Mouse (Mus musculus): ENCODE measurements around the gene Zmynd8.

The Zmynd8 gene
- long read RNA-seq, experiment 1, partial matches to known transcripts: 4 of 9 reads
- long read RNA-seq, experiment 1, other reads (novel, unspliced or antisense): 5 of 9 reads
- long read RNA-seq, experiment 2, partial matches to known transcripts: 5 of 14 reads
- long read RNA-seq, experiment 2, other reads (novel, unspliced or antisense): 8 of 14 reads

- intact Hi-C loops (cut with DNase I): loop anchor here (5.0 kb wide), 1 partner anchor 61 kb away; no protein-coding TSS in a partner anchor
Measured at GRCm38 (mm10) chr2:165898202-165899194, at the start of gene Zmynd8. TSS of gene Zmynd8 (minus strand) at chr2:165899016.

- intact Hi-C loops (cut with DNase I): no loop called here
Measured at GRCm38 (mm10) chr2:165948007-165948406, 49.2 kb upstream of the Zmynd8 start.

- intact Hi-C loops (cut with DNase I): no loop called here
Measured at GRCm38 (mm10) chr2:165946046-165946564, 47.3 kb upstream of the Zmynd8 start.

- intact Hi-C loops (cut with DNase I): no loop called here
Measured at GRCm38 (mm10) chr2:165944576-165945351, 45.9 kb upstream of the Zmynd8 start.

- intact Hi-C loops (cut with DNase I): no loop called here
Measured at GRCm38 (mm10) chr2:165943113-165943512, 44.3 kb upstream of the Zmynd8 start.

- intact Hi-C loops (cut with DNase I): no loop called here
Measured at GRCm38 (mm10) chr2:165936106-165936505, 37.3 kb upstream of the Zmynd8 start.

GRCm38 (mm10) chr2:165927705-165928104 is 28.9 kb upstream of the Zmynd8 start:
- intact Hi-C loops (cut with DNase I): loop anchor here (5.0 kb wide), 1 partner anchor 65 kb away; the partner anchor contains the start of gene Ncoa3

GRCm38 (mm10) chr2:165926191-165926590 is 27.4 kb upstream of the Zmynd8 start:
- intact Hi-C loops (cut with DNase I): loop anchor here (5.0 kb wide), 1 partner anchor 66 kb away; the partner anchor contains the start of gene Ncoa3

- intact Hi-C loops (cut with DNase I): loop anchor here (5.0 kb wide), 1 partner anchor 67 kb away; the partner anchor contains the start of gene Ncoa3
Measured at GRCm38 (mm10) chr2:165925144-165925543, 26.3 kb upstream of the Zmynd8 start.

GRCm38 (mm10) chr2:165924695-165925094 is 25.9 kb upstream of the Zmynd8 start:
- intact Hi-C loops (cut with DNase I): loop anchor here (5.0 kb wide), 1 partner anchor 68 kb away; the partner anchor contains the start of gene Ncoa3

- intact Hi-C loops (cut with DNase I): no loop called here
Measured at GRCm38 (mm10) chr2:165923715-165924114, 24.9 kb upstream of the Zmynd8 start.

- intact Hi-C loops (cut with DNase I): no loop called here
Measured at GRCm38 (mm10) chr2:165922994-165923393, 24.2 kb upstream of the Zmynd8 start.

- intact Hi-C loops (cut with DNase I): no loop called here
Measured at GRCm38 (mm10) chr2:165922047-165922728, 23.4 kb upstream of the Zmynd8 start.

GRCm38 (mm10) chr2:165914298-165914697 is 15.5 kb upstream of the Zmynd8 start:
- intact Hi-C loops (cut with DNase I): no loop called here

- intact Hi-C loops (cut with DNase I): no loop called here
Measured at GRCm38 (mm10) chr2:165913073-165913472, 14.3 kb upstream of the Zmynd8 start.

GRCm38 (mm10) chr2:165909731-165910130 is 10.9 kb upstream of the Zmynd8 start:
- intact Hi-C loops (cut with DNase I): no loop called here

- intact Hi-C loops (cut with DNase I): no loop called here
Measured at GRCm38 (mm10) chr2:165907199-165907598, 8.4 kb upstream of the Zmynd8 start.

GRCm38 (mm10) chr2:165906332-165906945 is 7.6 kb upstream of the Zmynd8 start:
- intact Hi-C loops (cut with DNase I): no loop called here

- intact Hi-C loops (cut with DNase I): no loop called here
Measured at GRCm38 (mm10) chr2:165901127-165901384, 2.2 kb upstream of the Zmynd8 start.

Data from adrenal gland (tissue).